Mouse (Mus musculus): ENCODE results near the gene Cyyr1.

DNA sequence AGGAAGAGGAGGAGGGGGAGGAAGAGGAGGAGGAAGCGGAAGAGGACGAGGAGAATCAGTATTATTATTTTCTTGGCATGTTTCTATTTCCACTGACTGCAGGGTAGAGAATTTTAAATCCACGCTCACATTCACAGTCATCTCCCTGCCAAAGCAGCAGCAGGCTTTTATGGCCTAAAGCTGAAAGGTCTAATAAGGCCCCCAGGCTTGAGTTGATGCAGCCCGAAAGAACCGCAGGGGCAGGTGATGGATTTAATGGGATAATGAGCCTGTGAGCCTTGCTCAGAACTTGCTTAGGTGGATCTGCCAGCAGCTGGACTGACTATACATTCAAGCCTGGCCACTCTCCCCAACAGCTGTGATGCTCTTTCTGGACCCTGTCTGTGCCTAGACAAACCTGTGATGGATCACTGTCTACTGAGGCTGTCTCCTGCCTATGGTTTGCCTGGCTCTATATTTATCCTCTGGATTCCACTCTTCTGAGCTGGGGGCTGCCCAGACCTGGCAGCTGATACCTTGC lies 78.6 kb downstream of the Cyyr1 start:
- TF ChIP-seq CTCF (IDR thresholded peaks at IDR 0.05; ENCODE audit: borderline replicate concordance, control insufficient read depth, extremely low read depth, insufficient read depth, low read length, poor library complexity) (no peak), POLR2A (IDR thresholded peaks at IDR 0.05; ENCODE audit: control insufficient read depth, extremely low read depth, insufficient read depth, low read length, poor library complexity) (no peak)

Measured in thymus, adult 2 months (tissue).